Mouse (Mus musculus) forebrain, embryonic 12.5 days (tissue): ENCODE measurements around the gene Tppp3. TPM values are rescaled to one million over a fixed set of nuclear protein-coding genes. Genes with fewer than 3 reads are reported as not detected.

Experiments used
- ATAC-seq: fragments of 200-750 bp; cut with Nextera tagmentation; 2 replicates; pipeline ENCODE4 v1.8.0; 2017; ENCODE audit warnings: moderate TSS enrichment; ENCODE audit not compliant: low FRiP score
- H3K27ac ChIP-seq: fragments of 300-500 bp; sonication (generic); 2 replicates; pipeline ENCODE4 v1.5.1; 2016; ENCODE audit warnings: mild to moderate bottlenecking
- H3K27me3 ChIP-seq: fragments of 300-500 bp; sonication (generic); 2 replicates; pipeline ENCODE4 v1.6.1; 2016; ENCODE audit warnings: mild to moderate bottlenecking
- H3K36me3 ChIP-seq: fragments of 300-500 bp; sonication (generic); replicated peaks from 2 replicates; pipeline ENCODE4 v1.6.1; 2016; ENCODE audit warnings: mild to moderate bottlenecking
- H3K4me1 ChIP-seq: fragments of 300-500 bp; sonication (generic); 2 replicates; pipeline ENCODE4 v1.6.1; 2016
- H3K4me2 ChIP-seq: fragments of 300-500 bp; sonication (generic); 2 replicates; pipeline ENCODE4 v1.6.1; 2016; ENCODE audit warnings: mild to moderate bottlenecking, moderate library complexity
- H3K4me3 ChIP-seq: fragments of 300-500 bp; sonication (generic); replicated peaks from 2 replicates; pipeline ENCODE4 v1.5.1; 2016; ENCODE audit warnings: mild to moderate bottlenecking
- H3K9ac ChIP-seq: fragments of 300-500 bp; sonication (generic); 2 replicates; pipeline ENCODE4 v1.6.1; 2016; ENCODE audit warnings: mild to moderate bottlenecking
- H3K9me3 ChIP-seq: fragments of 300-500 bp; sonication (generic); 2 replicates; pipeline ENCODE4 v1.6.1; 2016
- WGBS: fragments of 180-500 bp; shearing (Covaris S2); methylation state at CpG from one replicate; pipeline ENCODE4 v1.1.7; 2016; 5-methylcytosine and 5-hydroxymethylcytosine counted together
- polyA plus RNA-seq: library from polyadenylated mRNA; unstranded; fragments of >200 nt; fragmentation: Nextera tagmentation; extraction: Ambion mirVana; gene quantifications from 2 replicates; pipeline ENCODE4 v1.2.1, GENCODE M21; 2016

Gene Tppp3
- polyA plus RNA-seq, 1 experiment from 2014 or later = 41.3 TPM

DNA sequence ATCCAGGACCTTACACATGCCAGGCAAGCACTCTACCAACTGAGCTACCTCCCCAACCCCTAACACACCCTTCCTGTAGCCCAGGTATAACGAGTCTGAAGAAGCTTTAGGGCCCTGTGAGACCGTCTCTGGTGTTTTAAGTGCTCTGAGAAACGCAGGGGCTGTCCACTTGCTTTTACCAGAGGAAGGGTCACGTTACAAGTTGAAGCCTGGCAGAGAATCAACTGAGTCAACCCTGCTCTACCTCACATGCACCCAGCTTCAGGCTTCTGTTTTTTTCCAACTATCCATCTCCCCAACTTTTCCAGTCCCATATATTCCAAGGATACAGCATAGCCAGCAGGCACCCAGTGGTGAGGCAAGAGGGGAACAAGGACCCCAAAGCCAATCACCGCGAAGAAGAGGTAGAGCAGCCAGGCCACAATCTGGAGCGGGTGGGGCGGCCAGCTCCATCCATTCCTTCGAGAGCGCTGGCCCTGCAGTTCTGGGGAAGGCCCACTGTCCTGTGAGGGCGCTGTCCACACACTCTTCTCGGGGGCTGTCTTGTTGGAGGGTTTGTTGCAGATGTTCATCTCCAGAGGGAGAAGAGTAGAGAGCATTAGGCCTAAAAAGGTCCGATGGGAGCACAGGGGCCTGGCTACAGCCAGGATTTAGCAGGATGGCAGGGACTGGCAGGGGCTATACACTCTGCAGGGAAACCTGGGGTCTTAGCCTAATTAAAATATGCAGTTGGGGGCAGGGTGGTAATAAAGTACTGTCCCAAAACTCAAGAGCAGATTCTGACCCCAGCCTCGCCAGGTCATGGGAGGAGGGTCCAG is 12.1 kb upstream of the Tppp3 start:
- ATAC-seq = peak; percentile 58
- Histone ChIP-seq H3K27ac (no peak overlapping the region), H3K36me3 (peaks cover 3% of the 10 kb centered on the region; the same call in 1 of the 2 replicates), H3K27me3 (no peaks in the 10 kb centered on the region), H3K9me3 (no peaks in the 10 kb centered on the region), H3K4me3 (no peak overlapping the region), H3K9ac (no peak overlapping the region), H3K4me2 (no peak overlapping the region), H3K4me1 (peaks cover 20% of the 10 kb centered on the region; the same call in 1 of the 2 replicates)
- 29% methylated on average over 14 of the region's 14 CpGs for WGBS

DNA sequence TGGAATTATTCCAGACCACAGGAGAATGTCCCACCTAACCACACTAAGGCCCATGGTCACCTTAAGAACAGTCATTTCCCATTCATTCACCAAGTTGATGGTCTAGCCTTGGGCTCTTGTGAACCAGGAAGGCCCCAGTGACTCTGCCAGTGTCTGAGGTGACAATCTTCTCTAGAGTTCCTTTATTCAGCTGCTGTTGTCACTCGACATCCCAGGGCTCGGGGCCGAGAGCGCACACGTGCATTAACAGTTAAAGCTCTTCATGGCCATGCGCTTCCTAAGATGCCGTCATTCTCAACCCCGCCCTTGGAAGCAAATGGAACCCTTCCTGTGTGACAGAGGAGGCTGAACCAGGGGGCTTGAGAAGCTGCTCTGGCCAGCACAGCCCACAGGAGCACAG is 10.8 kb upstream of the Tppp3 start:
- H3K4me1 ChIP-seq = peaks cover 20% of the 10 kb centered on the region; the same call in 1 of the 2 replicates
- H3K9me3 ChIP-seq = no peaks in the 10 kb centered on the region
- WGBS = 92% methylated on average over 8 of the region's 8 CpGs
- H3K4me2 ChIP-seq = no peak overlapping the region
- no peak overlapping the region for H3K4me3 ChIP-seq
- no peak overlapping the region for H3K27ac ChIP-seq
- no peaks in the 10 kb centered on the region for H3K27me3 ChIP-seq
- H3K9ac ChIP-seq = no peak overlapping the region
- peaks cover 4% of the 10 kb centered on the region; the same call in 1 of the 2 replicates for H3K36me3 ChIP-seq
- no peak for ATAC-seq

DNA sequence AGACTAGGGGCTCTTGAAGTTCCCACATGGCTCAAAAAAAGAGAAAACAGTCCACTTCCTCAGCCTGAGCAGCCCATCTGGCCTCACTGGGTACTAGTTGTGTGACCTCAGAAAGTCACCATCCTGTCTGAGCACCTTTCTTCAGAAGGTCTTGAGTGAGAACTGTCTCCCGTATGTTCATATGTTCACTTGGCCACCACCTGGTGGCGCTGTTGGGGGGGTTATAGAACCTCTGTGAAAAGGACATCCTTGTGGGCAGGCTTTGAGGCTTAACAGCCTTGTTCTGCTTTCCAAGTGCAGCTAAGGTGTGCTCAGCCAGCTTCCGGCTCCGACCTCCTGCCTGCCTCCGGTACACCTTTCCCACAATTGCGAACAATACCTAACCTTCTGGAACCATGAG is 10.1 kb upstream of the Tppp3 start:
- 61% methylated on average over 6 of the region's 6 CpGs for WGBS

DNA sequence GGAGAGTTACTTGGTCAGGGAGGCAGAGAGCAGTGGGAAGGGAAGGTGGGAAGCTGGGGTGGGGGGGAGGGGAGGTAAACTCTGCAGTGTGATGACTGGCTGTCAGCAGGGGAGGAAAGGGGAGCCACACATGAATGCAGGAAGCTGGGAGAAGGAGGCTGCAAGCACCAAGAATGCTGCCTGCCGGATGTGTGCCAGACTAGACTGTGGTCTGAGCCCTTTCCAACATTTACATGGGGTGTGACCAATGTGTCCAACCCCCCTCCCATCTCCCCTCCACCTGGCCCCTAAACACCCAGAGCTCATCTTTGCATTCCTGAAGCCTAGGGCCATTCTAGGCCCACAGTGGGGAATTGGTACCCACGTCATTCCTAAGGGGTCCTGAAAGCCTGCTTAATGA is 9.7 kb upstream of the Tppp3 start:
- Histone ChIP-seq H3K27me3 (no peaks in the 10 kb centered on the region; the same call in 1 of the 2 replicates), H3K27ac (no peak overlapping the region), H3K4me1 (peaks cover 20% of the 10 kb centered on the region; the same call in 1 of the 2 replicates), H3K9ac (no peak overlapping the region), H3K4me2 (no peak overlapping the region), H3K36me3 (peaks cover 4% of the 10 kb centered on the region; the same call in 1 of the 2 replicates), H3K4me3 (no peak overlapping the region), H3K9me3 (no peaks in the 10 kb centered on the region)
- no peak for ATAC-seq
- 26% methylated on average over 2 of the region's 2 CpGs for WGBS

More for the DNA sequence above, 10.1 kb upstream of the Tppp3 start:
- Histone ChIP-seq H3K9ac (no peak overlapping the region), H3K4me1 (peaks cover 20% of the 10 kb centered on the region; the same call in 1 of the 2 replicates), H3K4me2 (no peak overlapping the region), H3K4me3 (no peak overlapping the region), H3K9me3 (no peaks in the 10 kb centered on the region), H3K27ac (no peak overlapping the region), H3K27me3 (no peaks in the 10 kb centered on the region), H3K36me3 (peaks cover 4% of the 10 kb centered on the region; the same call in 1 of the 2 replicates)
- no peak for ATAC-seq

DNA sequence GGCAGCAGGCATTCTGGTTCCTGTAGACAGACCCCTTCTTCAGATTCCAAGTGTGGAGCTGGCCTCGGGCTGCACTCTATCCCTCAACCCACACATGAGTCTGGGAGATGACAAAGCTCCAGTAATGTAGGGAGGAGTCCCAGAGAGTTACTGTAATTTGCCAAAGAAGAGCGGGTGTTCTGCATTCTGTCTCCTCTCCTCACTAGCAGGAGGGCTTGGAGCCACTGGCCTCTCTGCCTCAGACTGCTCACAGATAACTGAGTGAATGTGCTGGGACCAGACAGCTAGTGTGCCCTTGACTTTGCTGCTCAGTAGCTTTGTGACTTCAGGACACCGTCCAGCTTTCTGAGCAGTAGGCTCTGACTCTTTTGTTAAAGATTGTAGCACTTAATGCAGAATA is 6.5 kb upstream of the Tppp3 start:
- WGBS = 86% methylated on average over 3 of the region's 3 CpGs
- peaks cover 34% of the 10 kb centered on the region for H3K4me1 ChIP-seq
- H3K4me3 ChIP-seq = no peak overlapping the region
- no peak for ATAC-seq
- H3K9ac ChIP-seq = no peak overlapping the region
- peaks cover 19% of the 10 kb centered on the region for H3K27me3 ChIP-seq
- H3K36me3 ChIP-seq = peaks cover 12% of the 10 kb centered on the region; the same call in 1 of the 2 replicates
- no peaks in the 10 kb centered on the region for H3K9me3 ChIP-seq
- H3K4me2 ChIP-seq = no peak overlapping the region
- no peak overlapping the region for H3K27ac ChIP-seq

DNA sequence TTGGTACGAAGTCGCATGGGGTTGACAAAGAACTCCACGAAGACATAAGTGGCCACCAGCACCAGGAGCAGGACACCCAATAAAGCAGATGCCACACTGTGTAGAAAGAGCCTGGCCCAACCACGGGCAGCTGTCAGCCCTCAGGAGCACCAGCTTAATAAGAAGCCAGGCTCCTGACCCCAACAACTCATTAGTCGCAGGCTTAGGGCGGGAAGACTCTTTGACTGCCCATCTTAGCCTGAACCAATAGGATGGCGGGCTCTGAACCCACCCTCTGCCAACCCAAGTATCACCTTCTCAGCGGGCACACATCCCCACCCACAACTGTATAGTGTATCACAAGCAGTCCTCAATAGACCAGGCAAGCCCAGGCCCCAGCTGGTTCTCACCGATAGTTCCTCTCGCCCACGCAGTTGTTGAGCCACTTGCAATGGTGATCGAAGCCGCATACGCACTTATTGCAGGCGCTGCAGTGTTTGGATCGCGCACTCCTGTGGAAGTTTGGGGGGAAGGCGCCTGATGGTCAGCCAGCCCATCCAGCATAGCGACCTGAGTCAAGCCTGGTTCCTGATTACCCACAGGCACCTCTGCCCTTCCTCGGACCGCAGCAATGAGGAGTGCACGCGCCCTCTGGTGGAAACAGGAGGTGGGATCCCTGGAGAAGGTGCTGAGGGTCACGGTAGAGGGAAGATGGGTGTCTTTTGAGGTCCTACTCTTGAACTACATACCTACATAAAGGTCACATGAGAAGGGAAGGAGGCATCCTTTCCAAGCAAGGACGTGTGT is 5.5 kb upstream of the Tppp3 start:
- no peaks in the 10 kb centered on the region for H3K9me3 ChIP-seq
- H3K4me1 ChIP-seq = peaks cover 42% of the 10 kb centered on the region
- H3K9ac ChIP-seq = no peak overlapping the region
- WGBS = 41% methylated on average over 25 of the region's 25 CpGs
- no peak overlapping the region for H3K4me3 ChIP-seq
- H3K36me3 ChIP-seq = peaks cover 12% of the 10 kb centered on the region; the same call in 1 of the 2 replicates
- ATAC-seq = no peak; the same call in 1 of the 2 replicates
- H3K27ac ChIP-seq = no peak overlapping the region
- no peak overlapping the region for H3K4me2 ChIP-seq
- peaks cover 28% of the 10 kb centered on the region for H3K27me3 ChIP-seq

DNA sequence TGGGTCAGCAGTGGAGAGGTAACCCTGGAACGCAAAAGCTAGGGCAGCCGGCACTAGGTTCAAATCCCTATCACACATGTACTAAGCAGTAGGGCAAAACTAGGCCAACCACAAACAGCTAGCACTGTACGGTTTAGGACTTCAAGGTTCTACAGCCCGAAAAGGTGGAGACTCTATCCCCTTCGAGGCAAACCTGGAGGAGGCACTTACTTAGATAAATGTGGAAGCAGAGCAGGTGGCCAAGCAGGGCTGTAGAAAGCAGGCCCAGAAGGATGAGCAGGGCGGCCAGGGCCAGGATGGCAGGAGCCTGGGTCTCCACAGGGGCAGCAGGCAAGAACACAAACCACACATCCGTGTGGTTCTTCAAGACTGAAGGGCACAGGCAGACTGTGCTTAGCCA is 4.8 kb upstream of the Tppp3 start:
- Histone ChIP-seq H3K36me3 (peaks cover 12% of the 10 kb centered on the region; the same call in 1 of the 2 replicates), H3K27ac (no peak overlapping the region), H3K4me2 (no peak overlapping the region), H3K9ac (no peak overlapping the region), H3K4me1 (peaks cover 46% of the 10 kb centered on the region), H3K4me3 (no peak overlapping the region), H3K9me3 (no peaks in the 10 kb centered on the region), H3K27me3 (peaks cover 34% of the 10 kb centered on the region)
- WGBS = 83% methylated on average over 7 of the region's 7 CpGs
- no peak for ATAC-seq

DNA sequence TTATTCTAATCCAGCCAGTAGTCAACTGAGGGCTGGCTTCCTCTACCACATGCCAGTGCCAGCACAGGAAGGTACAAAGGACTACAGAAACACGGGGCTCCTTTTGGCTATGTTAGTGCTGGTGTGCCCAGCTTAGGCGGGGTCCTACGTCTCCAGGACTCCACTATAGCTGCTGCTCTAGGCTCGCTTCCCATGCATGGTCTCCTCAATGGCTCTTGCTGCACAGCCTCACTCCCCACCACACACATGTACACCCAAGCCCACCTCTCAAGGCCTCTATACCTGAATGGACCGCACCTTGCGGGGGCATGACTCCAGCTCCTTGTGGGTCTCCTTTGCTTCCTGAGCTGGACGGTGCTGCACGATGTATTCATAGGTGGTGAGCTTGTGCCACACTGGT is 4.4 kb upstream of the Tppp3 start:
- WGBS = 95% methylated on average over 8 of the region's 8 CpGs
- H3K4me2 ChIP-seq = no peak overlapping the region
- no peak for ATAC-seq
- H3K9ac ChIP-seq = no peak overlapping the region
- peaks cover 34% of the 10 kb centered on the region for H3K27me3 ChIP-seq
- no peak overlapping the region for H3K4me3 ChIP-seq
- H3K9me3 ChIP-seq = no peaks in the 10 kb centered on the region
- no peak overlapping the region for H3K27ac ChIP-seq
- H3K36me3 ChIP-seq = peaks cover 12% of the 10 kb centered on the region; the same call in 1 of the 2 replicates
- H3K4me1 ChIP-seq = peaks cover 47% of the 10 kb centered on the region

DNA sequence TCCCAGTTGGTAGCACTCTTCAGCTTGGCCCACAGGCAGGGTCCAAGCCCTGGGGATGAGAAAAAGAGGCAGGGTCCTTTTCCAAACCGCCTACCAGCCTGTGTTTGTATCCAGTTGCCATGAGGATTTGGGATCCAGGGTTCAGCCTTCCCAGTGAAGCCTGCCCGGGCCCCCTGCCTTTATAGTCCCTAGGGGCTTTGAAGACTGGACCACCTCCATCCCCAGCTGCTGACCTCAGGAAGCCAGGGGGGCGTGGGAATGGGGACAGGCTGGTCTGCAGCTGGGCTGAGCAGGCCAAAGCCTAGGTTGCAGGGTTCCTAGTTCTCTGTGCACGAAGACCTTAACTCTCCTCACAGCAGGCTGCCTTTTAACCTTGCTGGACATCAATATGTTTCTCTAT is 3.9 kb upstream of the Tppp3 start:
- WGBS = 54% methylated on average over 4 of the region's 4 CpGs
- Histone ChIP-seq H3K27me3 (peaks cover 34% of the 10 kb centered on the region), H3K9ac (no peak overlapping the region), H3K4me2 (no peak overlapping the region), H3K4me1 (peaks cover 50% of the 10 kb centered on the region), H3K36me3 (peaks cover 12% of the 10 kb centered on the region; the same call in 1 of the 2 replicates), H3K9me3 (no peaks in the 10 kb centered on the region), H3K4me3 (no peak overlapping the region), H3K27ac (peak overlapping the region; percentile 21; the same call in 1 of the 2 replicates)
- no peak for ATAC-seq

DNA sequence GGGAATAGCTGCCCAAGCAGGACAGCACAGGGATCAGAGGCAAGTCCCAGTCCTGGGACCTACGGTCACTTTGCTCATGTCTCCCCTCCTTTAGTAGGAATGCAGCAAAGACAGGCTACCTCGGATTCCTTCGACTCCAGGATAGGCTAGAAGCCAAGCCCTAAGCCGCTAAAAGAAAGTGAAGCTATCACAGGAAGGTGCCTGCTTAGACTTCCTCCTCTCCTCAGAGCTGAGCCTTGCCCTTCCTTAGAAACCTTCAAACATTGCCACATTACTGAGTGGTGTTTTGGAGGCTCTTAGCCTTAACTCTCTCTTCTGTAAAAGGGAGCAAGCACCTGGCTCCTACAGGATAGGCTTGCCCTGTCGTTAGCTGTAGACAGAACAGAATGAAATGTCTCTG is 3.4 kb upstream of the Tppp3 start:
- H3K27me3 ChIP-seq = peaks cover 34% of the 10 kb centered on the region
- H3K4me2 ChIP-seq = peak overlapping the region; percentile 26; the same call in 1 of the 2 replicates
- peak overlapping the region; percentile 26; the same call in 1 of the 2 replicates for H3K27ac ChIP-seq
- H3K36me3 ChIP-seq = peaks cover 12% of the 10 kb centered on the region; the same call in 1 of the 2 replicates
- H3K4me3 ChIP-seq = no peak overlapping the region
- H3K4me1 ChIP-seq = peaks cover 55% of the 10 kb centered on the region
- H3K9ac ChIP-seq = no peak overlapping the region
- no peak for ATAC-seq
- H3K9me3 ChIP-seq = no peaks in the 10 kb centered on the region
- 44% methylated on average over 5 of the region's 5 CpGs for WGBS

DNA sequence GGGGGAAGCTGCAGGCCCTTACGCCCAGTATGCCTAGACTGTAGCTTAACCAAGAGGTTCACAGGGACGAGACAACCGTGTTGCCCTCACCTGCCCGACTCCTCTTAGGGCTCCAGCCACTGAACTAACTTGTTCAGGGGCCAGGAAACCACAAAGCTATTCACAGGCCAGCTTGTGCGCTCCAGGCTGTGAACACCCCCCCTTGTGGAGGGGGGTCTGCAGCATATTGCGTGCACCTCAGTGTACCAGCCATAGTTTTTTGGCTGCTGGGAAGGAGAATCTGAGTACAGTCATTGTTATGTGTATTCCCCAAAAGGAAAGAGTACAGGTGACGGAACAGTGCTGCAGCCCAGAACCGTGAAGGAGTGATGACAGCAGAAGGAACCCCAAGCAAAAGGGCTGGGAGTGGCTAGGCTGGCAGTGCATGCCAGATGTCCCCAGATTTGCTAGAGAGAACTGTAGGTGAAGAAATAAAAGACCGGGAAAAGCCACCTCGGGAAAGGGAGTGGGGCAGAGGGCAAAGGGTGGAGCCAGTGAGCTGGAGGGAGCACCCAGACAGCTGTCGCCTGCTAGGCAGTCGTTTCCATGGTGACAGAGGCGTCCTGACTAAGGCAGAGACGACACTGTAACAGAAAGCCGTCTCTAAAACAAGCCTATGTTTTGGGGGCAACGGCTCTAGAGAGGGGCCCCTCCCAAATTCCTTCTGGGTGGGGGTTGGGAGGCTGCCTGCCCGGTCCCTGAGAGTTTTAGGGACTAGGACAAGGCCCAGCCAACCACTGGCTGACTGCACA is 2.7 kb upstream of the Tppp3 start:
- peaks cover 34% of the 10 kb centered on the region for H3K27me3 ChIP-seq
- no peaks in the 10 kb centered on the region for H3K9me3 ChIP-seq
- H3K27ac ChIP-seq = peak overlapping the region; percentile 26
- H3K4me2 ChIP-seq = peak overlapping the region; percentile 26
- H3K36me3 ChIP-seq = peaks cover 12% of the 10 kb centered on the region; the same call in 1 of the 2 replicates
- H3K4me1 ChIP-seq = peaks cover 62% of the 10 kb centered on the region
- ATAC-seq = no peak
- no peak overlapping the region for H3K4me3 ChIP-seq
- WGBS = 25% methylated on average over 17 of the region's 17 CpGs
- H3K9ac ChIP-seq = peak overlapping the region; percentile 4; the same call in 1 of the 2 replicates
